Mouse (Mus musculus) embryonic fibroblast, embryonic 13.5 days (primary cell): ENCODE data around the gene Daam1.

Experiments used
- CTCF ChIP-seq: IDR thresholded peaks from 2 replicates; pipeline ENCODE4 v1.5.1; 2011; ENCODE audit warnings: mild to moderate bottlenecking, control low read depth, low read length, moderate library complexity, borderline replicate concordance; ENCODE audit not compliant: insufficient read depth
- POLR2A ChIP-seq: IDR thresholded peaks from 2 replicates; pipeline ENCODE4 v1.6.1; 2011; ENCODE audit warnings: low read depth, mild to moderate bottlenecking, control low read depth, low read length, moderate library complexity

DNA sequence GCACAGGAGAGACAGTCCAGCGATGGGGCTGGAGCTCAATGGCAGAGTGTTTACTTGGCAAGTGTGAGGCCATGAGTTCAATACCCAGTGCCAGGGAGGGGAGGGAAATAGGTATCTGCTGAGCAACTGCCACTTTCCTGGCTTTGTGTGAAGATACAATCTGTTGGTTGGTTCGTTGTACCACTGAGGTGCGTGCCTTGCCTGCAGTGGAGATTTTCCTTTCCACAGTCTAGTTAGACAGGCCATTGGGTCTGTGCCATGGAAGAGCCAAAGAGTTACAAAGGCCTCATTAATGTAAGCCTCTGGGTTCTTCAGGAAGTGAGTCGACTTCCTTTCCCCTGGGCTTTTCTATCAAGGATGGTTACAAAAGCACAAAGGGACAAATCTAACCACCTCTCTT lies 112.8 kb downstream of the Daam1 start:
- TF ChIP-seq POLR2A (no peak), CTCF (no peak)
